Comparison of ENCODE assay signal across 8 mouse cellular contexts in the genomic region with DNA sequence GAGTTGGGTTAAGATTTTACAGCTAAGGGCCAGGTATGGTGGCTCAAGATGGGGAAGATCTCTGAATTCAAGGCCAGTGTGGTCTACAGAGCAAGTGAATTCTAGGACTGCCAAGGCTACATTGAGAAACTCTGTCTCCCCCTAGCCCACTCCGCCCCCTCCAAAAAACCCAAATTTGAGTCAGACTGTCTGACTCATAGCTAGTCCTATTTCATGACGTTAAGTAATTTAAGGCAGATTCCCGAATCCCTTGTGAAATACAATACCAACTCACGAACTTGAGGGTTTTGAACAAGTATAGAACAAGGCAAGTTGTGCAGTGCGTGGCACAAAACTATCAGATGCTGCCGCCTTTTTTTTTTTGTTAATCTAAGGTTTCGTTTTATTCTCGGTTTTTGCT. TPM values are rescaled to one million over a fixed set of nuclear protein-coding genes. Genes with fewer than 3 reads are reported as not detected.
DNase-seq lines count a peak whose midpoint lies in the region; ATAC-seq and TF ChIP-seq lines count a peak whose summit lies in the region.

No protein-coding gene starts in this region.

- WGBS in forebrain, embryonic 13.5 days, result 48% methylated on average over 8 of the region's 8 CpGs
- 33% methylated on average over 8 of the region's 8 CpGs for whole genome bisulfite sequencing in liver, embryonic 14.5 days (ENCODE audit: insufficient replicate concordance)

- H3K27ac ChIP-seq in gastrocnemius, adult 2 months, result peak overlapping the region; percentile 82
- H3K27ac ChIP-seq in forebrain, embryonic 13.5 days, result no peak overlapping the region
- peak overlapping the region; percentile 49 for H3K27ac ChIP-seq in liver, embryonic 14.5 days

- peak overlapping the region; percentile 95 for H3K4me2 ChIP-seq in forebrain, embryonic 13.5 days
- H3K4me2 ChIP-seq in liver, embryonic 14.5 days (ENCODE audit: low read depth), result peak overlapping the region; percentile 66

- no peak for ATAC-seq in forebrain, embryonic 13.5 days
- ATAC-seq in liver, embryonic 14.5 days (ENCODE audit: insufficient read depth), result no peak

- no peak for DNase-seq in gastrocnemius, adult 2 months
- no peak for DNase-seq in gastrocnemius, postnatal 4 days (ENCODE audit: low spot score in 2 of 2)
- peak; percentile 79 for DNase-seq in 416B (ENCODE audit: low read depth)
- peak in 1 of 3 experiments; percentile 23 for DNase-seq in liver, embryonic 14.5 days (ENCODE audit: low read depth in 3 of 3, low spot score in 3 of 3)
- no peak for DNase-seq in adrenal gland, postnatal 10 days
- DNase-seq in left cerebral cortex, postnatal 25 days (ENCODE audit: low spot score in 2 of 2), result no peak
- no peak for DNase-seq in right cerebral cortex, postnatal 10 days (ENCODE audit: low spot score in 2 of 2)

- peak overlapping the region; percentile 98 for H3K4me3 ChIP-seq in gastrocnemius, adult 2 months
- peak overlapping the region; percentile 91 for H3K4me3 ChIP-seq in forebrain, embryonic 13.5 days
- peak overlapping the region; percentile 84 to 93 for H3K4me3 ChIP-seq in liver, embryonic 14.5 days (ENCODE audit: insufficient read depth in 1 of 2, low read depth in 2 of 2, low read length in 2 of 2)

- H3K36me3 ChIP-seq in forebrain, embryonic 13.5 days (ENCODE audit: poor library complexity, severe bottlenecking), result peaks cover 11% of the 10 kb centered on the region
- H3K36me3 ChIP-seq in liver, embryonic 14.5 days (replicated peaks; ENCODE audit: control insufficient read depth, insufficient read depth, low read depth), result peaks cover 3% of the 10 kb centered on the region; the same call in 1 of the 2 replicates

- intact Hi-C loops in gastrocnemius, adult 2 months (cut with DNase I), result loop anchor here (2.0 to 10.0 kb wide), 2 partner anchors 31 to 169 kb away; partner anchors contain the start of gene Ube2z
- intact Hi-C loops in left cerebral cortex, postnatal 25 days (cut with DNase I), result loop anchor here (5.0 kb wide), 1 partner anchor 207 kb away; no protein-coding TSS in a partner anchor

- no peak for TF ChIP-seq EP300 in liver, embryonic 14.5 days (IDR thresholded peaks at IDR 0.05; ENCODE audit: low read depth)

- H3K9me3 ChIP-seq in forebrain, embryonic 13.5 days (replicated peaks), result no peaks in the 10 kb centered on the region
- no peaks in the 10 kb centered on the region for H3K9me3 ChIP-seq in liver, embryonic 14.5 days (ENCODE audit: control insufficient read depth, low read length)

- no peak overlapping the region for H3K9ac ChIP-seq in forebrain, embryonic 13.5 days
- H3K9ac ChIP-seq in liver, embryonic 14.5 days (replicated peaks), result peak overlapping the region; percentile 81

- no peak for TF ChIP-seq CTCF in gastrocnemius, adult 2 months (IDR thresholded peaks at IDR 0.05)
- TF ChIP-seq CTCF in liver, embryonic 14.5 days (IDR thresholded peaks at IDR 0.05; ENCODE audit: low read depth), result no peak

- H3K4me1 ChIP-seq in forebrain, embryonic 13.5 days, result peaks cover 23% of the 10 kb centered on the region
- H3K4me1 ChIP-seq in liver, embryonic 14.5 days (replicated peaks; ENCODE audit: control insufficient read depth in 2 of 2, insufficient read depth in 2 of 2, low read length in 1 of 2), result peaks cover 14 to 27% of the 10 kb centered on the region in 2 experiments

- peaks cover 8% of the 10 kb centered on the region; the same call in 1 of the 2 replicates for H3K27me3 ChIP-seq in forebrain, embryonic 13.5 days
- H3K27me3 ChIP-seq in liver, embryonic 14.5 days (ENCODE audit: control insufficient read depth, insufficient read depth, low read length), result no peaks in the 10 kb centered on the region

RNA-seq across cellular contexts. Expression of gene Snf8, which starts 0.6 kb away (rescaled TPM):
- total RNA-seq in gastrocnemius, adult 2 months (2021), result 10 to 100 TPM; 31.6 to 34.6 TPM
- 10 to 100 TPM; 38.6 to 41.5 TPM for total RNA-seq in gastrocnemius, postnatal 4 days (2021)
- polyA plus RNA-seq in forebrain, embryonic 13.5 days (2015; fragmentation: Nextera tagmentation; extraction: Ambion mirVana), result 129 and 132 TPM in 2 replicates
- 18.5 and 28.2 TPM in 2 replicates for polyA plus RNA-seq in liver, embryonic 14.5 days (2012; rRNA removed)
- polyA plus RNA-seq in liver, embryonic 14.5 days (2014; fragmentation: Nextera tagmentation; extraction: Ambion mirVana), result 28.9 and 30.0 TPM in 2 replicates
- total RNA-seq in adrenal gland, postnatal 10 days (2021), result 10 to 100 TPM; 68.5 to 72.3 TPM
- 10 to 100 TPM; 95.0 to 97.4 TPM for total RNA-seq in left cerebral cortex, postnatal 25 days (2021)

RNA-seq across cellular contexts. Expression of gene Gip, which starts 9.8 kb away (rescaled TPM):
- not detected for total RNA-seq in gastrocnemius, adult 2 months (2021)
- not detected for total RNA-seq in gastrocnemius, postnatal 4 days (2021)
- not detected in 2 replicates for polyA plus RNA-seq in forebrain, embryonic 13.5 days (2015; fragmentation: Nextera tagmentation; extraction: Ambion mirVana)
- 0.09 TPM in 1 of 2 replicates, not detected in the other for polyA plus RNA-seq in liver, embryonic 14.5 days (2012; rRNA removed)
- polyA plus RNA-seq in liver, embryonic 14.5 days (2014; fragmentation: Nextera tagmentation; extraction: Ambion mirVana), result not detected in 2 replicates
- total RNA-seq in adrenal gland, postnatal 10 days (2021), result not detected
- not detected for total RNA-seq in left cerebral cortex, postnatal 25 days (2021)

RNA-seq across cellular contexts. Expression of gene Igf2bp1, which starts 28.4 kb away (rescaled TPM):
- total RNA-seq in gastrocnemius, adult 2 months (2021), result not detected
- 1 to 10 TPM; 6.9 to 7.0 TPM for total RNA-seq in gastrocnemius, postnatal 4 days (2021)
- polyA plus RNA-seq in forebrain, embryonic 13.5 days (2015; fragmentation: Nextera tagmentation; extraction: Ambion mirVana), result 53.4 and 58.0 TPM in 2 replicates
- 3.0 and 4.1 TPM in 2 replicates for polyA plus RNA-seq in liver, embryonic 14.5 days (2012; rRNA removed)
- polyA plus RNA-seq in liver, embryonic 14.5 days (2014; fragmentation: Nextera tagmentation; extraction: Ambion mirVana), result 7.1 and 7.6 TPM in 2 replicates
- total RNA-seq in adrenal gland, postnatal 10 days (2021), result 1 to 10 TPM; 4.3 to 6.4 TPM
- under 1 TPM; 0.18 to 0.34 TPM for total RNA-seq in left cerebral cortex, postnatal 25 days (2021)

RNA-seq across cellular contexts. Expression of gene Ube2z, which starts 31.1 kb away (rescaled TPM):
- 10 to 100 TPM; 14.4 to 18.2 TPM for total RNA-seq in gastrocnemius, adult 2 months (2021)
- total RNA-seq in gastrocnemius, postnatal 4 days (2021), result 10 to 100 TPM; 41.2 to 42.3 TPM
- polyA plus RNA-seq in forebrain, embryonic 13.5 days (2015; fragmentation: Nextera tagmentation; extraction: Ambion mirVana), result 25.8 and 27.7 TPM in 2 replicates
- polyA plus RNA-seq in liver, embryonic 14.5 days (2012; rRNA removed), result 11.8 and 15.7 TPM in 2 replicates
- polyA plus RNA-seq in liver, embryonic 14.5 days (2014; fragmentation: Nextera tagmentation; extraction: Ambion mirVana), result 10.7 and 11.5 TPM in 2 replicates
- total RNA-seq in adrenal gland, postnatal 10 days (2021), result 10 to 100 TPM; 41.7 to 44.6 TPM
- 10 to 100 TPM; 54.9 to 58.7 TPM for total RNA-seq in left cerebral cortex, postnatal 25 days (2021)

RNA-seq across cellular contexts. Expression of gene Atp5g1, which starts 41.4 kb away (rescaled TPM):
- 1,000 to 10,000 TPM; 1,178 to 1,786 TPM for total RNA-seq in gastrocnemius, adult 2 months (2021)
- 100 to 1,000 TPM; 830 to 870 TPM for total RNA-seq in gastrocnemius, postnatal 4 days (2021)
- 421 and 435 TPM in 2 replicates for polyA plus RNA-seq in forebrain, embryonic 13.5 days (2015; fragmentation: Nextera tagmentation; extraction: Ambion mirVana)
- polyA plus RNA-seq in liver, embryonic 14.5 days (2012; rRNA removed), result 213 and 233 TPM in 2 replicates
- polyA plus RNA-seq in liver, embryonic 14.5 days (2014; fragmentation: Nextera tagmentation; extraction: Ambion mirVana), result 650 and 693 TPM in 2 replicates
- total RNA-seq in adrenal gland, postnatal 10 days (2021), result 100 to 1,000 TPM; 267 to 394 TPM
- 100 to 1,000 TPM; 435 to 483 TPM for total RNA-seq in left cerebral cortex, postnatal 25 days (2021)
